Mouse (Mus musculus): ENCODE measurements at regions not wholly inside any gene's neighbourhood (a gene's known extent, or its start where the extent isn't known, plus 50 kb on each side); places are given as distances from the start of the nearest gene placed in this dataset.

DNA sequence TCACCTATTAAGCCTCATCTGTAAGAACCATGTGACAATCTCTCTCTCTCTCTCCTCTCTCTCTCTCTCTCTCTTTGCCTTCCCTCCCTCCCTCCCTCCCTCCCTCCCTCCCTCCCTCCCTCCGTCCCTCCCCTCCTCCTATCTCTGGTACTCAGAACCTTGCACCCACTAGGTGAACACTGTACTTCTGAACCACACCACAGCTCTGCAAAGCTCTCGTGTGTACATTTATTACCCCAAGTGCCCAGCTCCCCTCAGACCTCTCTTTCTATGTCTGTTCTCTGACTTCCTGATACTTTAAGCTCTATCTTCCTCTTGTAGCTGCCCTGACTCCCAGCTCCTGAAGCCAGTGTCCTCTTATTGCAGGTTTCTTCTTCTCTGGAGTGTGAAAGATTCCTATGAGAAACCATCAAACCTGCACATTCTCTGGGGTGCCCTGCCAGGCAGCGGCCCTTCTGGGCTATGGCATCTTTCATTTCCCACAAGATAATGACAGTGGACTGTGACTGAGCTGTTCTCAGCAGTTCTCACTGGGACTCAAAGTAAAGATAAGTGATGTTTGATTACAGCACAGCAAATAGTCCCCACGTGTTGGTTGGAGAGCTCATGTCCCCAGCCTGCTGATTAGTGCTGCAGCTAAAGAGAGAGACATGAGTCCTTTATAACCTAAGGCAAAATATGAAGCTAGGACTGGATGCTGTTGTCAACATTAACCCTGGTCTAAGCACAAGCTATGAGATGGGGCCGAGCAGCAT is 83.0 kb upstream of the Arl4c start:
- H3K79me3 ChIP-seq (ENCODE audit: low read depth) = no peaks in the 10 kb centered on the region
- no peaks in the 10 kb centered on the region for H3K79me2 ChIP-seq (ENCODE audit: control insufficient read depth, insufficient read depth)
- no peaks in the 10 kb centered on the region for H3K27me3 ChIP-seq (ENCODE audit: control insufficient read depth, insufficient read depth, insufficient read length)
- TF ChIP-seq CTCF (IDR thresholded peaks at IDR 0.05; ENCODE audit: control insufficient read depth, insufficient read depth, insufficient read length) = no peak
- TF ChIP-seq MYOG (IDR thresholded peaks at IDR 0.05; ENCODE audit: control insufficient read depth, extremely low read depth, insufficient read length) = no peak
- no peak overlapping the region for H3ac ChIP-seq (ENCODE audit: control insufficient read depth, insufficient read length, low read depth)
- no peak overlapping the region for H3K4me3 ChIP-seq (ENCODE audit: insufficient read depth, poor library complexity, severe bottlenecking)
- H3K36me3 ChIP-seq (ENCODE audit: control insufficient read depth, insufficient read depth) = no peaks in the 10 kb centered on the region

DNA sequence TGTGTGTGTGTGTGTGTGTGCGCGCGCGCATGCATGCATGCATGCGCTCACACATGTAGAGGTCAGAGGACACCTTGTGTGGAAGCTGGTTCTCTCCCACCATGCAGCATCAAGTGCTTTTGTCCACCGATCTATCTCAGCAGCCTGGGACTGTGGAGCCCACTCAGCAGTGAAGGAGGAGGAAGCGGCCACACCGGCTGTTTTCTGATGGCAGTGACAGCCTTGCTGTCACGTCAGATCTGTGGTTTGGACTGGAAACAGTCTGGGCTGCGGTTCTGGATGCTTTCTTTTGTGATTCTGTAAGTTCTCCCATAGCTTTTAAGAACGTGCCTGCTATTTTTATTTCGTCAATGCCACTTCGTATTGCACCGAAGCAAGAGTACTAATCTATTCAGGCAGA is 84.0 kb upstream of the Arl4c start:
- H3K36me3 ChIP-seq (ENCODE audit: control insufficient read depth, insufficient read depth) = no peaks in the 10 kb centered on the region
- no peak overlapping the region for H3K4me3 ChIP-seq (ENCODE audit: insufficient read depth, poor library complexity, severe bottlenecking)
- no peaks in the 10 kb centered on the region for H3K27me3 ChIP-seq (ENCODE audit: control insufficient read depth, insufficient read depth, insufficient read length)
- no peaks in the 10 kb centered on the region for H3K79me2 ChIP-seq (ENCODE audit: control insufficient read depth, insufficient read depth)
- TF ChIP-seq MAX (IDR thresholded peaks at IDR 0.05) = no peak
- TF ChIP-seq USF1 (IDR thresholded peaks at IDR 0.05; ENCODE audit: low read depth) = no peak
- no peak for TF ChIP-seq FOSL1 (IDR thresholded peaks at IDR 0.05; ENCODE audit: insufficient read depth, low read length, poor library complexity, severe bottlenecking)
- TF ChIP-seq MYOD1 (IDR thresholded peaks at IDR 0.05; ENCODE audit: control insufficient read depth, insufficient read length, low read depth) = no peak
- no peak for TF ChIP-seq MYOG (IDR thresholded peaks at IDR 0.05; ENCODE audit: control insufficient read depth, extremely low read depth, insufficient read length)
- TF ChIP-seq CEBPB (IDR thresholded peaks at IDR 0.05; ENCODE audit: low read depth) = no peak
- TF ChIP-seq CTCF (IDR thresholded peaks at IDR 0.05; ENCODE audit: control insufficient read depth, insufficient read depth, insufficient read length) = no peak
- no peak overlapping the region for H3ac ChIP-seq (ENCODE audit: control insufficient read depth, insufficient read length, low read depth)
- no peaks in the 10 kb centered on the region for H3K79me3 ChIP-seq (ENCODE audit: low read depth)

GRCm38 (mm10) chr1:88790674-88791073 is 88.7 kb upstream of the Arl4c start:
- no peak overlapping the region for H3K4me3 ChIP-seq (ENCODE audit: insufficient read depth, poor library complexity, severe bottlenecking)
- no peak overlapping the region for H3ac ChIP-seq (ENCODE audit: control insufficient read depth, insufficient read length, low read depth)
- no peaks in the 10 kb centered on the region for H3K27me3 ChIP-seq (ENCODE audit: control insufficient read depth, insufficient read depth, insufficient read length)
- H3K79me2 ChIP-seq (ENCODE audit: control insufficient read depth, insufficient read depth) = no peaks in the 10 kb centered on the region
- H3K36me3 ChIP-seq (ENCODE audit: control insufficient read depth, insufficient read depth) = no peaks in the 10 kb centered on the region
- no peaks in the 10 kb centered on the region for H3K79me3 ChIP-seq (ENCODE audit: low read depth)
- TF ChIP-seq MYOG (IDR thresholded peaks at IDR 0.05; ENCODE audit: control insufficient read depth, extremely low read depth, insufficient read length) = no peak
- TF ChIP-seq MAX (IDR thresholded peaks at IDR 0.05) = no peak
- TF ChIP-seq FOSL1 (IDR thresholded peaks at IDR 0.05; ENCODE audit: insufficient read depth, low read length, poor library complexity, severe bottlenecking) = no peak

DNA sequence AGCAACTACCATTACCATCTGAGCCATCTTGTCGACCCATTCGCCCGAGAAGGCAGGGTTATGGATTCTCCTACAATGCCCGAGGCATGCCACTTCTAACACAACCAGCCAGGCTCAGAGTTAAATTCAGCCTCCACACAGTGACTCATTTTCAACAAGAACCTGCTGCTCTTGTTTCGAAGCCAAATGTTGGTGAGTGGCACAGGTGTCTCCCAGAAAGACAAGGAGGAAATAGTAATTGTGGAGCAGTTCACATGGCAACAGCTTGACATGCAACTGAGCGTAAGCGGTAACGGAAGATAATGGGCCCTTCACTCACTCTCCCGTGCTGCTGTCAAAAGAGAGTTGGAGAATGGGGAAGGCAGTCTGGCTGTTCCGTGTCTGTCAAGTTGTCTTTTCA is 92.9 kb upstream of the Arl4c start:
- H3K36me3 ChIP-seq (ENCODE audit: control insufficient read depth, insufficient read depth) = no peaks in the 10 kb centered on the region
- no peak overlapping the region for H3K4me3 ChIP-seq (ENCODE audit: insufficient read depth, poor library complexity, severe bottlenecking)
- H3K27me3 ChIP-seq (ENCODE audit: control insufficient read depth, insufficient read depth, insufficient read length) = no peaks in the 10 kb centered on the region
- H3ac ChIP-seq (ENCODE audit: control insufficient read depth, insufficient read length, low read depth) = no peak overlapping the region
- no peak for TF ChIP-seq MYOG (IDR thresholded peaks at IDR 0.05; ENCODE audit: control insufficient read depth, extremely low read depth, insufficient read length)
- no peak for TF ChIP-seq CTCF (IDR thresholded peaks at IDR 0.05; ENCODE audit: control insufficient read depth, insufficient read depth, insufficient read length)
- no peak for TF ChIP-seq FOSL1 (IDR thresholded peaks at IDR 0.05; ENCODE audit: insufficient read depth, low read length, poor library complexity, severe bottlenecking)
- no peak for TF ChIP-seq USF1 (IDR thresholded peaks at IDR 0.05; ENCODE audit: low read depth)
- TF ChIP-seq MYOD1 (IDR thresholded peaks at IDR 0.05; ENCODE audit: control insufficient read depth, insufficient read length, low read depth) = no peak
- TF ChIP-seq CEBPB (IDR thresholded peaks at IDR 0.05; ENCODE audit: low read depth) = no peak
- no peak for TF ChIP-seq MAX (IDR thresholded peaks at IDR 0.05)
- no peaks in the 10 kb centered on the region for H3K79me2 ChIP-seq (ENCODE audit: control insufficient read depth, insufficient read depth)
- H3K79me3 ChIP-seq (ENCODE audit: low read depth) = no peaks in the 10 kb centered on the region

- TF ChIP-seq FOSL1 (IDR thresholded peaks at IDR 0.05; ENCODE audit: insufficient read depth, low read length, poor library complexity, severe bottlenecking) (no peak), USF1 (IDR thresholded peaks at IDR 0.05; ENCODE audit: low read depth) (no peak), CTCF (IDR thresholded peaks at IDR 0.05; ENCODE audit: control insufficient read depth, insufficient read depth, insufficient read length) (no peak)
- no peaks in the 10 kb centered on the region for H3K79me2 ChIP-seq (ENCODE audit: control insufficient read depth, insufficient read depth)
- no peak overlapping the region for H3K4me3 ChIP-seq (ENCODE audit: insufficient read depth, poor library complexity, severe bottlenecking)
- no peaks in the 10 kb centered on the region for H3K36me3 ChIP-seq (ENCODE audit: control insufficient read depth, insufficient read depth)
- no peak overlapping the region for H3ac ChIP-seq (ENCODE audit: control insufficient read depth, insufficient read length, low read depth)
- H3K79me3 ChIP-seq (ENCODE audit: low read depth) = no peaks in the 10 kb centered on the region
- no peaks in the 10 kb centered on the region for H3K27me3 ChIP-seq (ENCODE audit: control insufficient read depth, insufficient read depth, insufficient read length)
These were observed 96.5 kb upstream of the Arl4c start for GRCm38 (mm10) chr1:88798473-88798872.

GRCm38 (mm10) chr1:88798874-88799273 is 96.9 kb upstream of the Arl4c start:
- TF ChIP-seq FOSL1 (IDR thresholded peaks at IDR 0.05; ENCODE audit: insufficient read depth, low read length, poor library complexity, severe bottlenecking) (no peak), MYOD1 (IDR thresholded peaks at IDR 0.05; ENCODE audit: control insufficient read depth, insufficient read length, low read depth) (no peak), USF1 (IDR thresholded peaks at IDR 0.05; ENCODE audit: low read depth) (no peak), MAX (IDR thresholded peaks at IDR 0.05) (no peak), CEBPB (IDR thresholded peaks at IDR 0.05; ENCODE audit: low read depth) (no peak), MYOG (IDR thresholded peaks at IDR 0.05; ENCODE audit: control insufficient read depth, extremely low read depth, insufficient read length) (no peak), CTCF (IDR thresholded peaks at IDR 0.05; ENCODE audit: control insufficient read depth, insufficient read depth, insufficient read length) (no peak)
- Histone ChIP-seq H3K27me3 (ENCODE audit: control insufficient read depth, insufficient read depth, insufficient read length) (no peaks in the 10 kb centered on the region), H3K36me3 (ENCODE audit: control insufficient read depth, insufficient read depth) (no peaks in the 10 kb centered on the region), H3ac (ENCODE audit: control insufficient read depth, insufficient read length, low read depth) (no peak overlapping the region), H3K79me2 (ENCODE audit: control insufficient read depth, insufficient read depth) (no peaks in the 10 kb centered on the region), H3K79me3 (ENCODE audit: low read depth) (no peaks in the 10 kb centered on the region), H3K4me3 (ENCODE audit: insufficient read depth, poor library complexity, severe bottlenecking) (no peak overlapping the region)

Measured in C2C12 (cell line).